Mouse (Mus musculus) midbrain, embryonic 16.5 days (tissue): ENCODE results near the gene Adprhl1. TPM values are rescaled to one million over a fixed set of nuclear protein-coding genes. Genes with fewer than 3 reads are reported as not detected.

Experiments
- microRNA counts: library from miRNA; unstranded; fragments of <30 nt; microRNA quantifications from one replicate; lab custom pipeline; 2016
- microRNA-seq: library from miRNA; unstranded; fragments of <30 nt; microRNA quantifications from one replicate; pipeline ENCODE4, GENCODE M21; 2017
- polyA plus RNA-seq: library from polyadenylated mRNA; unstranded; fragments of >200 nt; fragmentation: Nextera tagmentation; extraction: Ambion mirVana; gene quantifications from 2 replicates; pipeline ENCODE4 v1.2.1, GENCODE M21; 2015

Gene Adprhl1
- polyA plus RNA-seq, 1 experiment from 2014 or later = 0.29 TPM

MicroRNAs within 50 kb of the gene (microRNA counts, 519-probe panel; counts per million panel counts)
- microRNA mmu-miR-1968 (lab: Ali Mortazavi, UCI) = 1,966 counts per million, percentile 46 among the panel's probes with 10 or more counts

Small RNA genes within 50 kb of the gene (microRNA-seq; reads per million reads assigned to microRNA genes)
- gene Mir1968 = 27.4 reads per million, percentile 41 among the genes with 10 or more reads in this experiment

Other genes with a start within 250 kb of the Adprhl1 start
- 0.15 TPM in 1 of 2 replicates, not detected in the other for gene F7, start 228.1 kb downstream of the Adprhl1 start, polyA plus RNA-seq
- gene F10, start 216.9 kb downstream of the Adprhl1 start, polyA plus RNA-seq = 0.12 and 0.25 TPM in 2 replicates
- 1.2 and 2.0 TPM in 2 replicates for gene Proz, start 193.2 kb downstream of the Adprhl1 start, polyA plus RNA-seq
- gene Pcid2, start 148.7 kb downstream of the Adprhl1 start, polyA plus RNA-seq = 38.6 and 42.3 TPM in 2 replicates
- 72.9 and 77.1 TPM in 2 replicates for gene Cul4a, start 148.5 kb downstream of the Adprhl1 start, polyA plus RNA-seq
- 263 and 294 TPM in 2 replicates for gene Lamp1, start 95.0 kb downstream of the Adprhl1 start, polyA plus RNA-seq
- gene Grtp1, start 53.5 kb downstream of the Adprhl1 start, polyA plus RNA-seq = 16.9 and 19.7 TPM in 2 replicates
- gene Dcun1d2, start 34.0 kb upstream of the Adprhl1 start, polyA plus RNA-seq = 35.5 and 35.9 TPM in 2 replicates
- 45.1 and 54.1 TPM in 2 replicates for gene Tmco3, start 34.0 kb upstream of the Adprhl1 start, polyA plus RNA-seq
- 87.2 and 96.5 TPM in 2 replicates for gene Tfdp1, start 84.6 kb upstream of the Adprhl1 start, polyA plus RNA-seq
- not detected in 2 replicates for gene Atp4b, start 142.7 kb upstream of the Adprhl1 start, polyA plus RNA-seq
- not detected in 2 replicates for gene Grk1, start 150.9 kb upstream of the Adprhl1 start, polyA plus RNA-seq
- 0.32 and 1.0 TPM in 2 replicates for gene Tmem255b, start 181.0 kb upstream of the Adprhl1 start, polyA plus RNA-seq
- 37.7 and 45.7 TPM in 2 replicates for gene Gas6, start 240.3 kb upstream of the Adprhl1 start, polyA plus RNA-seq